Mouse (Mus musculus) small intestine, adult 2 months (tissue): ENCODE data around the gene Sntb2.

Experiments
- CTCF ChIP-seq: fragments of 200-500 bp; IDR thresholded peaks from 2 replicates; pipeline ENCODE4 v1.5.1; 2012; ENCODE audit warnings: low read depth, mild to moderate bottlenecking, control low read depth, inconsistent platforms, low read length, moderate library complexity, mixed read lengths; ENCODE audit not compliant: insufficient replicate concordance, insufficient read length; ENCODE audit errors: extremely low read depth
- POLR2A ChIP-seq: fragments of 200-500 bp; IDR thresholded peaks from 2 replicates; pipeline ENCODE4 v1.6.1; 2012; ENCODE audit warnings: low read depth, mild to moderate bottlenecking, control low read depth, inconsistent platforms, low read length, moderate library complexity

GRCm38 (mm10) chr8:106974754-106975153, 39.2 kb downstream of the Sntb2 start:
- TF ChIP-seq CTCF (no peak), POLR2A (no peak)
